Mouse (Mus musculus) ZHBTc4 (cell line): ENCODE measurements at regions not wholly inside any gene's neighbourhood (a gene's known extent, or its start where the extent isn't known, plus 50 kb on each side); places are given as distances from the start of the nearest gene placed in this dataset.

Source experiments
- DNase-seq: peaks from one replicate; pipeline ENCODE4 v3.0.0-alpha.2; 2011; ENCODE audit warnings: low read depth, low spot score

DNA sequence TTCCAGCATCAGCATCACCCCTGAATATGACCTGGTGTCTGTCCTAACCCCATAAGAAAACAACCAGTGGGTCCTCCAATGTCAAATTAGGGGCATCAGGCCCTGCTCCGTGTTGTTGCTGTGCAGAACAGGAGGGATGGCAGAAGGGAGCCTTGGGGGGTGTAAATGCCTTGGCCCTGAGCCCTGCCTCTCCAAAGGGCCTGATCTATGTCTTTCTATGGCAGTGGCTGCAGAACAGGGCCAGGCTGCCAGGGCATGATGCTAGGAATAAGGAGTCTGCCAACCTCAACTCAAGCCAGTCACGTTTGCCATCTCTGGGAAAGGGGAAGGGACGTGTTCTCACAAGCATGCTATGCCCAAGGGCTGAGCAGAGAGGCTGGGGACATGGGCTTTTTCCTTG, 172.9 kb downstream of the Kcna5 start:
- DNase-seq, result no peak

DNA sequence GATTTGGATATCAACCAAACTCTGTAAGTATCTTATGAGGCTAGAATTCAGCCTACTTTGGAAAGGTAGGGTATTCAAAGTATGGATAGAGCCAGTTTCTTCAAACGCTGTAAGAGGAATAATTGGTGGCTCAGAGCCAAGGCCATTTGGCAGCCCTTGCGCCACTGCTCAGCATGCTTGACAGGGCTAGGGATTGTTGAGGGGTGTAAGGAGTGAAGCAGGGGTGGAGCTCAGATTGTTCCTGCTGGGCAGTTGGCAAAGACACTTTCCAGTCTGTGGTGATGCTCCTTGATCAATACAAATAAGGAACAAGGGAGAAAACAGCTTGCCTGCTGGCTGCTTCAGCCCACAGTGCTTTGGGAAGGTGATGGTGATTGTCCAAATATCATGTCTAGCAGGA, 181.9 kb downstream of the Kcna5 start:
- no peak for DNase-seq

DNA sequence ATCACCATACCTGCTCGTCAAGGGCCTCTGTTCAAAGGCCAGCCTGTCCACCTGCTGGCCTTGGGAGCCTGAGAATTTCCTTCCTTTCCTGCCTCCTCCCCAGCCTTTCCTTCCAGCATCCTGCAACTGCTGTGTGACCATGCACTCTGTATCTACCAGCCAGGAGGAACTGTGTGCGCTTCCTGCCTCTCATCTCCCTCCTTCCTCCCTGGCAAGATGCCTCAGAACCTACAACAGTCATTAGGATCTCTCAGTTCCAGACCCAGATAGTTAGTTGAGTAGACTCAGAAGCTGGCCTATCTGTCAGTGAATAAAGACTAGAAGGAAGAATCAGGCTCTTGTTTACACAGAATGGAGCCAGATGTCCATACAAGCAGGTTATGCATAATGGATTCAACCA, 183.8 kb upstream of the Ntf3 start:
- DNase-seq, result no peak

DNA sequence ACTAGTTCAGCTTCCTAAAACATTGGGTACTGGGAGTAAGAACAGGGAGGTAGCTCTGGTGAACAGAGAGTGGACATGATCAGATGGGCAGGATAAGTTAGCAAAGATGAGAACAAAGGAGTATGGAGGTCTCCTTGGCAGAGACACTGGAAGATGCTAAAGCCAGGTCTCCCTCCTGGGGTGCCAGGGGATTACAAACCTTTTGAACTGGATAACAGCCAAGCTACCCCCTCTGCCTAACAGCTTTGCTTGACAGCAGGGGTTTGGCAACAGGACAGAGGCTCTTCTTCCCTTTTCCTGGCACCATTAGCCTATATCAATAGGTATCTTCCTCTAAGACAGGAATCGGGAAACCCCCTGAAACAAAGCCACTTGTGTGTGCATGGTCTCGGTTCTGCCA, 183.2 kb upstream of the Ntf3 start:
- no peak for DNase-seq

DNA sequence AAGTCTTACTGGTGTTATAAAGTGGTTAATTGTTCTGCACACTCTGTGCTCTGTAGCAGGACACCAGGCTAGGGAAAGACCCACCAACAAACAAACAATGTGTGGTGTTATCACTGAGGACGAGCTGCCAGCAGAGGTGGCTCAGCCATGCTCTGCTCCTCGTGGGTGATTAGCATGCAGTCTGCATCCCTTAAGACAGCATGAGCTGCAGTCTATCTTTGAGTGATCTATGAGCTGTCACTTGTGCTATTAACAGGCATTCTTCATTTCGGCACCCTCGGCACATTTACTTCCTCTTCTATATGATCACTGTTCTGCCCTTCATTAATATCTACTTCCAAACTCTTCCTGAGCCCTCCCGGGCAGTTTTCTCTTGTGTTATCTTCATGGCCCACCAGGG, 178.5 kb upstream of the Ntf3 start:
- DNase-seq, result no peak

DNA sequence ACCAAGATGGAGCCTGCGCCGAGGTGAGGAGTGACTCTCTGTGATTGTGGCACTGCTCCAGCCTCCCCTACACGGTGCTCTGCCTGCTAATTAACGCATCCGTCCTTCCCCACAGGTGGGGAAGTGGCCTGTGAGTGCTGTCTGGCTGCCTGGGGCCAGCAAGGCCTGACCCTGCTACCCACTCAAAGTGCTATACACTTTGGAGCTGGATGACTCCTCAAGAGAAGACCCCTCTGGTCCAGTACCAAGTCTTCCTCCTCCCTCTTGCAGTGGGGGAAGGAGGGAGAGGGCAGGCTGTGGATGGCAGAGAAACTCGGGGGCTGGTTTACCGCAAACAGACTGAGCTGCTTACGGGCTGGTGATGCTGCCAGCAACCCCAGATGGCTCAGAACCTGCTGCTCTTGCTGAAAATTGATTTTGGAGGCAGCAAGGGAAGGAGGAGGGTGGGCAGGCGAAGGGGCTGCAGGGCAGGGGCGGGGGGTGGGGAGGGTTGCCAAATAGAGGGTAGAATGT, 173.4 kb upstream of the Ntf3 start:
- DNase-seq, result no peak

DNA sequence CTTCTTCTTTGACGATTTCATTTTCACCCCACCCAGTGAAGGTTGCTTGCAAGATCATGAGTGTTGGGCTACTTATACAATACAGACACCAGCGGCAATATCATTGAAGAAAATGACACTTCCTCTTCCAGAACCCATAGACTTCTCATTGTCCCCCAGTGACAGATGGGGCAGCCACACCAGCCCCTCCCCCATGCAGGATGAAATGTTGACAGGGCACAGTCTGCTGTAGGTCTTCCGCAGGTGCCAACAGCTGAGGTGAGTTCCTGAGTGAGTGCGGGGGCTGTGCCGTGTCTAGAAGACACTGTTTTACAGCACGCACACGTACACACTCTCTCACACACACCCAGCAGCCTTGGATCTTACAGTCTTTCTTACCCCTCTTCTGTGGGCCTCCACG, 171.0 kb upstream of the Ntf3 start:
- DNase-seq, result no peak

DNA sequence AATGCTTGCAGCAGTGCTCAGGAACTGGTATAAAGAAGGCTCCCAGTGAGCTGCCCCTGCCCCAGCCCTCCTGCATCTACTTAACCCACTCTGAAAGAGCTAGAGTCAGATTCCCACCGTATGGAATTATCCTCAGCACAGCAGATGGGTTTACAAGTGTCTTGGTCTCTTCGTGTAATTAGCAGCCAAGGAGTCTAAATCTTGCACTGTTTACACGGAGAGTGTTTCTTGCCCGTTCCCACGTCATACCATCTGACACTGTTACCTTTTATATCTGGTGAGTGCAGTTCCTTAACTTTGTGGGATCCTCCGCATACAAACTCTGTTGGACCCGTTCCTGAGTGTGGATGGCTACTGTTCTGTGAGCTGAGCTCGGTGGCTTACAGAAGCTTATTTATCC, 167.5 kb upstream of the Ntf3 start:
- DNase-seq, result no peak

DNA sequence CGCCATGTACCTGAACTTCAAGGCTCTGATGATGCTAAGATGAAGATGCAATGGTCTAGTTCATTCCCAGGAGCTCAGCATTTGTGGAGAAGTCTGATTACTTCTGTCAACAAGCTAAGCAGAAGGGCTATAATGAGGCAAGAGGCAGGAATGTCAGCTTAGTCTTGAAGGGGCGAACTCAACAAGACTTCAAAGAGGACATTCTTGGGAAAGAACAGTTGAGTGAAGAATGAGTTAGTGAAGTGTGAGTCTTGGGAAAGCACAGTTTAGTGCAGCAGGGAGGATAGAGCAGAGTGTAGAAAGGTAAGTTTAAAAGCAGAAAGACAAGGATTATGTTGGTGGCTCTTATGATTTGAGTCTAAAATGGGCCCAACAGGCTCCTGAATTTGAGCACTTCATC, 160.5 kb upstream of the Ntf3 start:
- no peak for DNase-seq

DNA sequence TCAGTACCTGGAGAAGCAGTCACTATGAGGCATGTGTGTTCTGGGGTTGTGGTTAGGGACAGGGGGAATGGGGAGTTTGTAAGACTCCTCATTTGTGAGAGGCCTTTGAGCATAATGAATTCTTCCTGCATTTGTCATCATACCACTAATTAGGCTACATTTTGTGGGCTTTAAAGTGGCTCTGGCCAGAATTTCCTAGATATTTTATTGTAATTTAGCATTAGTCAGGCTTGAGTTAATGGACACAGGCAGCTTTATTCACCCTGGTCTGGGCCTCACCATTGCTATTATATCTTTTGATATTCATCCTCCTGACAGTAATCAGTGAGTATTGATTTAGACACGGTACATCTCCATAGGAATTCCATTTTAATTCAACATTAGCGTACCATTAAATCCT, 151.8 kb upstream of the Ntf3 start:
- no peak for DNase-seq

DNA sequence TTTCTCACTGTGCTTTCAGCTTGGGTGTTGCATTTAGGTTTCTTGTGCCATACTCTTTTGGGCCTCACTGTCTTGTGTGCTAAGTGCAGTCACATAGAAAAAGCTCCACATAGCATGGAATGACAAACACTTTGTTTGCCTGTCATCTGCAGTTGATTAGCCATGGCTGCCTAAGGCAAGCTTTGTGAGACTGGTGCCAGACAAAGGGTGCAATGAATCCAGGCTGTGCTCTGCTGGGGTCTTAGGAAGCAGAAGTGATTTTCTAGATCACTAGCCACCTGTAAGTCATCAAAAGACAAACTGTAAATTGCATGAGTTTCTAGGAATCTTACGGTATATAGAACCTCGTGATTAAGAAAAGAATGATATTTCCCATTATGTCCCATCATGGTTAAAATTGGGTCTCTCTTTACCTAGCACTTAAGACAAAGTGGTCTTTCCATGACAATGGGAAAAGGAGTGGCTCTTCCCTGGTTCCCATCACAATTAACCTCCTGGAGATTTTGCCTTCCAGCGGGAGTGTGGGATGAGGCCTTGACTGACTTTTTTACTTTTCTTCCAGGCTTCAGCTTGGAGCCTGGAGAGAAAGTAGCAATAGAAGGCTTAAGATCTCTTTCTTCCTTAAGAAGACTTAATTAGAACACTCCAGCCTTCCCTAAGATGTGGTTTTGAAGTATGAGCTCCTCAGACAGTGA, 144.2 kb upstream of the Ntf3 start:
- peak; percentile 71 for DNase-seq

DNA sequence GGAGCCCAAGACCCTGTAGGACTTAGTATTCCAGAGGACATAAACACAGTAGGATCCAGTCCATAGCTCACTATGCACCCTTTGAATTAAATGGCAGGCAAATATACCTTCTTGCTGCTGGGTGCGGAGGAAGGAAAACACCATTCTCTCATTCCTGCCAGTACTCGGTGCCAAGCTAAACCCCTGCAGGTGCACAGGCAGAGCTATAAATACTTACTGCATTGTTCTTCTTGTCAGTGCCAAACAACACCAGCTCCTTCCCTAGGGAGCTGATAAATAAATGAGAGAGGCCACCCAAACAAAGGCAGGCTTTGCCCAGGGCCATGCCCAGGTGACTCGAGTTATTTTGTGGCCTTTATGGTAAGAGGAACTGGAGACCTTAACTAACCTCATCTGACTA, 136.4 kb upstream of the Ntf3 start:
- DNase-seq, result no peak

DNA sequence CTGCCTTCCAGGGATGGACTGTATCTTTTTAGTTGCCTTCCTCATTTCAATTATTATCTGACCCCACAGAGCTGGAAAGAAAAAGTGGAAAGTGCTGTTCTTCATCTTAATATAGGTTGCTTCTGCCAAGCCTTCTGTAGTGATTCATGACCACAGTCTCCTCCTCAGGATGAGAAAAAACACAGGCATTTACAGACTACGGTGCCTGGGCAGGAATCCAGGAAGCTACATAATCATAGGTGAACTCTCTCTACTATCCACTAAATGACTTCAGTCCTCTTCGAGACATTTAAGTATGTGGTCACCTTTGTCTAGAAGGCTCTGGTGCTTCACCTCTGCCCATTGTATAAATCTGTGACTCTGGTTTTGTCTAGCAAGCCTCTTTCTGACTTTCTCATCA, 124.9 kb upstream of the Ntf3 start:
- no peak for DNase-seq

DNA sequence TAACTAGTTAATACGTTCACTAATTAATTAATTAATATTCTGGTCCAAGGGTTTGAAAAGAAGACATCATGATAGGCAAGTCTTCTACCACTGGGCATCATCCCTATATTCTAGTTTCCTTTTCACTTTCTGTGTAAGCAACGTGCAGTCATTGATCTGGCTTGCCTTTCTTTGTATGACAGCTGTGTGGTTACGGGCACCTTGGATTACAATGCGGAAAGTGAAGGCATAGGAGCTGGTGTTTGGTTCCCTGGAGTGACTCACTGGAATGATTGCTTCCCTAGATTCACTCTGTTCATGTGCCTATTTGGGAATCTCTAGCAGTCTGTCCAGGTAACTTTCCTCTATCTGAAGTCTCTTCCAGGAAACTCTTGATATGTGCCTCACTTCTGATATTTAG, 120.5 kb upstream of the Ntf3 start:
- DNase-seq, result no peak

DNA sequence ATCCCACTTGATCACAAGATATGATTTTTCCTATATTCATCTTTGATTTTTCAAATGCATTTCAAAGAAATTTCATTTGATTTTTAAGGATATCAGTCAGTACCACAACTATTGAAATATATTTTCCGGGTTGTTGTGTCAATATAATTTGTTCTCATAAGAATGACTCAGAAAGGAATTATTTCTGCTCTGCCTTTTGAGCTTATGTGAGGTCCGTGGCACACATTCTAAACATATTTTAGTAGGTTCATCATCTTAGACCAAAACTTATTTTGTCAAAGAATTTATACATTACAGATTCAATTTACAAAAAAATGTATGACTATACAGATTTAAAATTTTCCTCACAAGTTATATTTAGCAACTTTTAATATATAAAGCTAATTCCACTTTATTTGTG, 119.5 kb upstream of the Ntf3 start:
- DNase-seq, result no peak

DNA sequence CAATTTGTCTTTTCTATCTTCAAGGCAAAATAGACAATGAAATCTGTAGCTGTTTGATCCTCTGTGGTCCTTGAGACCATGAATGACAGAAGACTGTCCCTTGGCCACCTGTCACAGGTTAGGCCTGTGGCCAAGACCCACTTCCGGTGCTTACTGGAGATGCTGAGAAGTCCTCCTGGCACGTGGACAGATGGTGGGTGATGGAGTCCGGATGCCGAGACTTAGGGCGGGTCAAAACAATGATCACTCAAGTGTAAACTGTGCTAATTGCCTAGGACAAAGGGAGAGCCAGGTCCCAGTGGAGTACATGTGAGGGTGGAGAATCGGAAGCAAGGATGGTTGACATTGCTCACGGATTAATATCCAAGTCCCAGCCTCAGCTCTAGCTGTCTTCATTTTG, 117.7 kb upstream of the Ntf3 start:
- DNase-seq, result no peak

DNA sequence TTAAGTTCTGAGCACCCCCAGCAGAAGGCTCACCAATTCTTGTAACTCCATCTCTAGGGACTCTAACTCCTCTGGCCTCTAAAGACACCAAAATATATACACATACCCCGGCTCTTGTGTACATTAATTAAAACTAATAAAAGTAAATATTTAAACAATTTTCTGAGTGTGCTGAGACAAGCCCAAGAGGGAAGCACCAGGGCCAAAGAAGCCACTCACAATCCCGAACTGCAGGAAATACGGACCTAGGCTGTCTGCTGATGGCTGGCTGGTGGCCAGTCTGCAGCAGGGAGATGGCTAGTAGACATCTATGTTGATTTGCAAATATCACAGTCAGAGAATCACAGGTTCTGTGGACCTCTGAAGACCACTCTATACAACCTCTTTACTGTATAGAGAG, 113.6 kb upstream of the Ntf3 start:
- no peak for DNase-seq

DNA sequence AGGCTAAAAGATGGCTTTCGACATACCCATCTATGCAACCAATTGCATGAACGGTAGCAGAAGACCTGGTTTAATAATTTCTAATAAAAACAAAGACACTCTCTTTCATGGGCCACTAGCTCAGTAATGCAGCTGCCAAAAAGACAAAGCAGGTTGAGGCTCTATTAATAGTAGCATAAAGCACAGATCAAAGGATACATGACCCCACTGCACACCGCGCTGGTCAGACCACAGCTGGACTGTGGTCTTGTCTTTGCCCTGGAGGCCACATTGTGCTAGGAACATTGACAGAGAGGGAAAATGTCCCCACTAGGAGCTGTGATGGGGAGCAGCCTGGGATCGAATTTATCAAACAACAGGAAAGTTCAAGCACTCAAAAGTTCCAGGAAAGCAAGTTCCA, 79.3 kb upstream of the Ntf3 start:
- DNase-seq, result no peak

DNA sequence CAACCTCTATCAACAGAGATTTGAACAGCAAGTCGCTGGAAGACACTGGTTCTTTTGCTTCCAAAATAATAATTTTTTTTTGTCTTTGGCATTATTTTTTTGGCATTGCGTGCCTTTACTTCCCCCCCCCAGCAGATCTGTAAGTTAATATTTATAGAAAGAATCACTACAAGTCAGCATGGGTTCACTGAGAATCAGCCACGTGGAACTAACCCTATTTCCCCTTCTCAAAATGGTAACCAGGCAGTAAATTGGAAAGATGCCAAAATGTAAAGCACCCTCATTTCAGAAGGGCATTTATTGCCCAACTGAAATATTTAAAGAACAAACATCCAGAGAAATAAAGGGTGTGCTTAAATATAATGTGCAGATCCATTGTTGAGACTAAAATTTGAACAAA, 78.7 kb upstream of the Ntf3 start:
- DNase-seq, result no peak

DNA sequence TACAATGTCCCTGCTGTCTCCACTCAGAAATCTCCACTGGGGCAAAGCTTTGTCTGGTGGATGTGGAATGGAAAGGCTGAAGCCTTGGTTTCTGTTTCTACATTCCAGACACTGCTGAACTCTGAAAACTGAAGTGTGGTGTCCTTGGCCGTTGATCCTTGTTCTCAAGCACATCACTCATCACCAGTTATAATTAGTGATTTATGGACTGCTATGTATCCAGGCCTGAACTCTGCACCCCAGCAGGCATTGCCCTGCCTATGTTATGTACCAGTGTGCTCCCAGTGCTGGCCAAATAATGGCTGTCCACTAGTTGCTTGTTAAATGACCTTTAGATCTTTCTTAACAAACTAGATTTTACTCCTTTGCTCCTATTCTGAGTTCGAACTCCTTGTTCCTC, 75.6 kb upstream of the Ntf3 start:
- DNase-seq, result no peak

DNA sequence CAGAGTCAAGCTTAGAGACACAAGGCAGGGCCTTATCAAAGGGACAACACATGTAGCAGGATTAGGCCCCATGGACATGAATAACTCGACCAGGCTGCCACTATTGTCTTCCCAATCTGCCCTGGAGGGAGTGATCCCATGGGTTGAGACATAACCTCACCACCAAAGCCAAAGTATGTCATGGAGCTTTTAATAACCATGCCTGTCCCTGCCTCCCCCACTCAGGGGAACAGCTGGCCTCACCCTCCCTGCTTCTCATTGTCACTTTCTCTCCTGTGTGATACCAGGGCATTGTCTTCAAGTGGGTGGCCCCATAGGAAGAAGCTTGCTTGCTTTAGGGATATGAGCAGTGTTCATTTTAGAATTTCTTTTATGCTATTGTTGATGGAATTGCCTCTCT, 73.5 kb upstream of the Ntf3 start:
- no peak for DNase-seq
